Mouse (Mus musculus) CD4-positive helper T cell, adult 2 months (primary cell): ENCODE results near the gene Rps6ka5.

ENCODE experiments used
- DNase-seq: peaks from one replicate; pipeline ENCODE4 v3.0.0-alpha.2; 2012; ENCODE audit warnings: low read depth, missing footprints, low spot score

The Rps6ka5 gene

GRCm38 (mm10) chr12:100724606-100725457 is 2.0 kb downstream of the Rps6ka5 start:
- peak; percentile 100 for DNase-seq

DNA sequence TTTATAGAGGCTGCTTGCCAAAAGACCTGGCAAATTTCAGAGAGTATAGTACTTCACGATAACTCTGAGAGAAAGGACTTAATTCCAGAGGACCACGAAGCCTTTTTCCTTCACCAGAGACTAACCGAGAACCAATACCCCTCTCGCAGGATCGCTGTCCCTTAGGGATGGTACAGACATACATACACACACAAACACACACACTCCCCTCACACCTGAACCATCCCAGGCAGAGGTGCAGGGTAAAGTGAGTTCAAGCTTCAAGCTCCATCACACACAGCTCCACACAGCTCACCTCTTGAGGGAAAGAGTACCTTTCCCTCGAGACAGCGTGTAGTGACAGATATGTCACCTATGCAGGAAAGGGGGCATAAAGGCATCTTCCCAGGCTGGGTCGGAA is 2.6 kb downstream of the Rps6ka5 start:
- DNase-seq, result peak; percentile 9

- no peak for DNase-seq
These were observed 6.0 kb downstream of the Rps6ka5 start for GRCm38 (mm10) chr12:100720801-100721200.

- DNase-seq, result no peak
These were observed 9.3 kb downstream of the Rps6ka5 start for GRCm38 (mm10) chr12:100717446-100717845.

GRCm38 (mm10) chr12:100716969-100717368 is 9.8 kb downstream of the Rps6ka5 start:
- DNase-seq, result no peak

GRCm38 (mm10) chr12:100711819-100712218 is 15.0 kb downstream of the Rps6ka5 start:
- DNase-seq, result no peak

DNA sequence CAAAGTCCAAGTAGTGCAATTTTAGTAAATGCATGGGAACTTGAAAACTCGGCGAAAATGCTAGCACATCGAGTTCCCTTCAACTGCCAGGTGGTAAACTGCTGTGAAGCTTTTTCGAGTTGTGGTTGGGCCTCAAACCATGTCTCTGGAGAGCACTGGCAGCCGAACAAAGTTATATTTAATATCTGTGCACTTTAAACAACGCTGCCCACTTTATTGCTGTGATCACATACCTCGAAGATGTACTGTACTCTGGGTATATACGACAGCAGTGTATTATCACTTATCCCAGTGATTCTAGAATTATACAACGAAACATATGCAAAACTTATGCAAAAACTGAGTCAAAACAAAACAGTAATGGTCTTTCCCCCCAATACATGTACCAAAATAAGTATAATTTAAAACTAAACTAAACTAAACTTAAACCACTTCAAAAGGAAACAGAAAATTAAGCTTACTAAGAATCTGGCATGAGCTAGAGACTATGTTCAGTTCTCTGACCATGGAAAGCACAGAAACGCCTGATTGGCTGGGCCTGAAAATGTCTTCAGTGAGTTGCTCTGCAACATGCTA is 15.6 kb downstream of the Rps6ka5 start:
- peak; percentile 24 for DNase-seq

DNA sequence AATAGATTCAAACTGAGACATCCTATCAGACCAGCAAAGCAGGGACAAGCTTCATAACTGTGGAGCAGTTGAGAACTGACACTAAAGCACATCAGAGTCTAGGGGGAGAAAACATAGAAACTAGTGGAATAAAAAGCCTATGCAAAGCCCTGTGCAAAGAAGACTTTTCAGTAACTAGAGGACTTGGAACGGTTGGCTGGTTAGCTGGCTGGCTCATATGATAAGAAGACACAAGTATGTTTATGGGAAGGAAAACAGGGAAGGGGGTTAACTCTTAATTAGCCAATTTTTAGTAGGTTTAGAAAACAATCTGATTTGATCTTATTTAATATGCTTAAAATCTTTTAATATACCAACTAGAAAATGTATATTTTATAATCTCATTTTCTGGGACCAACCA is 16.4 kb downstream of the Rps6ka5 start:
- no peak for DNase-seq

GRCm38 (mm10) chr12:100707312-100707711 is 19.5 kb downstream of the Rps6ka5 start:
- DNase-seq, result no peak

DNA sequence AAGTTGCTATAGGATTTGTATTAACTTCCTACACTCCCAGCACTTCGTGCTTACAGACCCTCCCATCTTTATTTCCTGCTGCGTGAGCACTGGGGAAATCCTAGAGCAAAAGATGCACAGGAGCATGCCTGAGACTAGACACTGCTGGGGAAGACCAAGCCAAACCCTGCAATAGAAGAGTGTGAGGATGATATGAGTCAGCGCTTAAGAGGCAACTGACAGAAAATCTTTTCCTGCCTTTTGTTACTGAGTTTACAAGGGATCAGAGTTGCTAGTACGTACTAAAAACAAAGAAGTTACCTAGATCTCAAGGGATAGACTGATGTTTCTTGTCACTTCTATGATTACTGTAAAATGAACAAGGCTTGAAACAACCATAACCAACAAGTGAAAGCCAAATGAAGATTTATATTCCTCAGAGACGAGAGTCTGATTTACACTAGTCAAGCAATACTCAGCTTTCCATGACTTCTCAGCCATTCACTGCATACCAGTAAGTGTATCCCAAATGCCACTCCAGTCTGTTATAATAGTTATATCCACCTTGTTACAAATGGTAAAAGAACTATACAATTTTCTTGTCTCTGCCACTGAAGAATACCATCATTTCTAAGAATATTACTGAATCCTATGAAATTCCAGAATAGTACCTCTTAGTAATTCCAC is 21.6 kb downstream of the Rps6ka5 start:
- no peak for DNase-seq

DNA sequence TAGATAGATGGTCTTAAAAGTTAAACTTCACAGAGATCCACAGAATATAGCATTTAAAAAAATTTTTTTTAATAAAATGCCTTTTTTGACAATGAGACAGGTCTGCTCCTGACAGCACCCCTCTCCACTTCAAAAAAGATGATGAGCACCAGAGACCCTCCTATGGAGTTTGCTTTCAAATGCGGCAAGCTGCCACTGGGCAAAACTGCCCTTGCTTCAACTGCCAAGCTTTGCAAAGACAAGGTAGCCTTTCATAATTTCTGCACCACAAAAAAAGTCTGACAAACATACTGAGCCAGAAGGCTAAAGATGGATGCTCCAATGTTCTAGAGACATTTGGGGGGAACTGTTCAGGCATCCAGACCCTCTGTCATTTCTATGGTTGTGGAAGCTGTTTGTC is 28.8 kb downstream of the Rps6ka5 start:
- no peak for DNase-seq

- no peak for DNase-seq
These were observed 30.2 kb downstream of the Rps6ka5 start for GRCm38 (mm10) chr12:100696621-100697020.

- no peak for DNase-seq
These were observed 31.5 kb downstream of the Rps6ka5 start for GRCm38 (mm10) chr12:100695252-100695651.

DNA sequence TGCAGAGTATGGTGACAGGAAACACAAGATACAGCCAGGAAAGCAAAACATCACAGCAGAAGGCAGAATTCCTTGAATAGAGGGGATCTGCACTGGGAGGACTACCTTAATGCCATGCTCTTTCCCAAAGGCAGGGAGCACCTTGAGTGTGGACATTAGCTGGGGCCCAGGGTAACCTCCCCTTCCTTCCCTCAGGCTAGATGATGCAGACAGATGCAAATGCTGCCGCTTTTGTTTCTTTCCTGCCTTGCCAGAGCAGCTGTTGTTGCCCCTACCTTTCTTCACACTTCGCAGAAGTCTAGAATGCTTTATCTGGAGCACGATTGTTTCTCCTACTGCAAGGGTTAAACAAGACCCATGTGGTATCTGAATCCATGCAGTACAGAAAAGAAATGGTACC is 34.6 kb downstream of the Rps6ka5 start:
- no peak for DNase-seq

DNA sequence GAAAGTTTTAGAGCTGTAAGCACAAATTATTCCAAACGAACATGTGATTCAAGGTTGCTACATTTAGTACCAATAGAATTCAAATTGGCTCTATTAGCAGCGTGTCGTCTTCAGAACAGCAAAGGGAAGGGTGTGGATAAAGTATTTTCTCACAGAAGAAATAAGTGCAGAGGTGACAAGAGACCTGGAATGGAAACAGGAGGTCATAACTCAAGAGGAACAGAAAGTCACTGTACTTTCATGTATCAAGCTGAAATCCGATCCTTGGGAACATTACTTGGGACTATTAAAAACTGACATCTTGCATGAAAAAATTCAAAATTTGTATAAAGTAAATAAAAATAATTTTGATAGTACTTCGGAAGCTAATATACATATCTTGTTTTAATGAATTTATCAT is 36.3 kb downstream of the Rps6ka5 start:
- no peak for DNase-seq

GRCm38 (mm10) chr12:100688177-100688576 is 38.6 kb downstream of the Rps6ka5 start:
- no peak for DNase-seq

DNA sequence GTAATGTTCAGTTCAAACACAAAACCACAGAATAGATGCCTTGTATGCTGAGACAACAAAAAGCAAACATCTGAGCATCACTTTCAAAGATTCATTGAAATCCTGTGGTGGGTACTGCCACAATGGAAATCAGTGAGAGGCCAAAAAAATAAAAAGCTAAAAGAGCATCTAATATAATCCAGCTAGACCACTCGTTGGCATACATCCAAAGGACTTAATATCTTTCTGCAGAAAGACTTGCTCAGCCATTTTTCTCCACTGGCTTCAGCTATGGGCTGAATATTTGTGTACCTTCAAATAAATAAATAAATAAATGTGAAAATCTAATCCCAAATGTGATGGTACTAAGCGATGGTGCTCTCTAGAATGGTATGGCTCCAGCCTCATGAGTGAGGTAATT is 39.8 kb downstream of the Rps6ka5 start:
- no peak for DNase-seq

DNA sequence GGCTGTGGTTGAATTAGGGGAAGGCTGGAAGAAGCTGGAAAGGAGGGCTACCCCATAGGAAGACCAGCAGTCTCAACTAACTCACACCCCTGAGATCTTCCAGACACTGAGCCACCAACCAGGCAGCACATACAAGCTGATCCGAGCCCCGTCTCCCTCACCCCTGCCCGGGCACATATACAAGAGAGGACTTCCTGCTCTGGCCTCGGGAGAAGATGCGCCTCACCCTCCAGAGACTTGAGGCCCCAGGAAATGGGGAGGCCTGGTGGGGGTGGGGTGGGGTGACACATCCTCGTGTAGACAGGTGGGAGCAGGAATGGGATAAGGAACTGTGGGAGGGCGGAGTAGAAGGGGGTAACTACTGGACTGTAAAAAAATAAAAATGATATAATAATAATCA is 45.0 kb downstream of the Rps6ka5 start:
- peak; percentile 47 for DNase-seq

DNA sequence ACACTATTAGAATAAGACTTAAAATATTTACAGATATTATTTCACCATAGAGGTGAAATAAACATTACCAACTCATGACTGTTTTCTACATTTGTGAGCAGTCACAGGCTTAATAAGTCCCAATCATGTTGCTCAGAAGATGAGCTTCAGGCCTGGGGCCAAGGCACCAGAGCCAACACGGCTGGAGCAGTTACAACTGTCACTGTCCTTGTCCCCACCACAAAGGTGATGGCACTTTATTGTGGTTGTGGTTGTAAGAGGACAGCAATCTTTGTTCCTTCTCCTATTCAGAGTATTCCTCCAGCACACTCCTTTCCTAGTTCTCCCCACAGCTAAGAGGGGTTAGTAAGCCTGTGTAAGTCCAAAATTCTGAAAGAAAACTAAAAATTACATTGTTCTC is 45.5 kb downstream of the Rps6ka5 start:
- DNase-seq, result no peak

GRCm38 (mm10) chr12:100680676-100681075 is 46.1 kb downstream of the Rps6ka5 start:
- no peak for DNase-seq

GRCm38 (mm10) chr12:100670647-100671199 is 56.1 kb downstream of the Rps6ka5 start:
- DNase-seq, result no peak

GRCm38 (mm10) chr12:100665294-100665693 is 61.5 kb downstream of the Rps6ka5 start:
- DNase-seq, result no peak
